Mouse (Mus musculus): ENCODE measurements around the gene Vmn2r74. TPM values are rescaled to one million over a fixed set of nuclear protein-coding genes. Genes with fewer than 3 reads are reported as not detected.

Vmn2r74 gene
- not detected in 2 replicates for total RNA-seq (2017)

GRCm38 (mm10) chr7:85961529-85961928, at the start of gene Vmn2r74:
Vmn2r74 (minus strand) TSS chr7:85961629.
- ATAC-seq (replicated peaks; ENCODE audit: low read depth, poor library complexity, severe bottlenecking): no peak

- ATAC-seq (replicated peaks; ENCODE audit: low read depth, poor library complexity, severe bottlenecking): no peak
Measured at GRCm38 (mm10) chr7:86007533-86007932, 46.1 kb upstream of the Vmn2r74 start.

Other genes with a start within 250 kb of the Vmn2r74 start
- not detected in 2 replicates for gene Vmn2r72, start 206.5 kb downstream of the Vmn2r74 start, total RNA-seq (2017)
- not detected in 2 replicates for gene Vmn2r73, start 85.4 kb downstream of the Vmn2r74 start, total RNA-seq (2017)
- not detected in 2 replicates for gene Vmn2r75, start 210.1 kb upstream of the Vmn2r74 start, total RNA-seq (2017)